20 mouse cellular contexts compared by ENCODE assay signal in the genomic region with DNA sequence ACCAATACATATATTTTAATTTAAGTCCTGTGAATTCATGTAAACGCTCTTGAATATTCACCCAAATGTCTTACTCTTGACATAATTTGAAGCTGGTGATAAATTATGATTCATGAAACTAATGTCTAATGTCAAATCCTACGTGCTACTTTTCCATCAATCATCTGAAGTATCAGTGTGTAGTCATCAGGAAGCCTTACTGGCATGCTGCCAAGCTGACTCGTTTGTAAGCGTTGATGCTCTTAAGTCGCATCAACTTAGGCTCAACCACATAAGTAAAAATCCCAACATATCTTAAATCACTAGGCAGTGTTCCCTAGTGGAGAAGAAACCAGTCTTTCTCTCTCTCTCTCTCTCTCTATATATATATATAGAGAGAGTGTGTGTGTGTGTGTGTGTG. TPM values are rescaled to one million over a fixed set of nuclear protein-coding genes. Genes with fewer than 3 reads are reported as not detected.
DNase-seq lines count a peak whose midpoint lies in the region; ATAC-seq and TF ChIP-seq lines count a peak whose summit lies in the region.
"Had no signal": no experiment of that assay in that cellular context is flagged by ENCODE, and none has a peak within 500 bp of the region (broad histone marks: within the 10 kb centered on the region; RNA-seq: fewer than 3 reads in every experiment).

No protein-coding gene starts in this region.

- no peaks in the 10 kb centered on the region for H3K27me3 ChIP-seq in cerebellum, adult 2 months (ENCODE audit: control insufficient read depth, insufficient read depth, low read length)
- H3K27me3 ChIP-seq: CH12.LX; embryonic facial prominence, embryonic 15.5 days; forebrain, embryonic 12.5 days; hindbrain, embryonic 15.5 days; midbrain, embryonic 12.5 days had no signal

- H3K27ac ChIP-seq in cerebellum, adult 2 months (ENCODE audit: insufficient read depth, low read length): no peak overlapping the region
- H3K27ac ChIP-seq: embryonic facial prominence, embryonic 15.5 days; forebrain, embryonic 12.5 days; hindbrain, embryonic 15.5 days; midbrain, embryonic 12.5 days had no signal

- 31% methylated on average over 5 of the region's 5 CpGs for WGBS in cerebellum, adult 2 months

- peak; percentile 6 to 21 for DNase-seq in cerebellum, postnatal 14 days
- no peak for DNase-seq in cerebellum, adult 2 months
- DNase-seq in left cerebral cortex, postnatal 4 days: peak; percentile 9
- DNase-seq in left cerebral cortex, adult 18-20 months (ENCODE audit: low spot score in 2 of 2): no peak
- DNase-seq in 3T3-L1 (ENCODE audit: low read depth, low spot score) (peak; percentile 84), adipocyte (ENCODE audit: low spot score) (peak; percentile 26)
- no peak for DNase-seq in thymus, postnatal 14 days
- DNase-seq: cerebellum, adult 18-20 months; kidney, adult 11 months; liver; liver, postnatal 0 days; lung, postnatal 36 days; thymus, postnatal 4 days had no signal

- no peak for ATAC-seq in megakaryocyte, adult 5-6 weeks (ENCODE audit: poor library complexity, severe bottlenecking)
- ATAC-seq: liver, postnatal 0 days had no signal

- no peak overlapping the region for H3K4me3 ChIP-seq in cerebellum, adult 2 months (replicated peaks; ENCODE audit: insufficient read depth, low read depth, low read length)
- H3K4me3 ChIP-seq: embryonic facial prominence, embryonic 15.5 days; forebrain, embryonic 12.5 days; hindbrain, embryonic 15.5 days; midbrain, embryonic 12.5 days had no signal

- H3K4me1 ChIP-seq in cerebellum, adult 2 months (ENCODE audit: control insufficient read depth, insufficient read depth, low read length): no peaks in the 10 kb centered on the region
- H3K4me1 ChIP-seq: embryonic facial prominence, embryonic 15.5 days; forebrain, embryonic 12.5 days; hindbrain, embryonic 15.5 days; midbrain, embryonic 12.5 days had no signal

- no peak for TF ChIP-seq POLR2A in cerebellum, adult 2 months (IDR thresholded peaks at IDR 0.05; ENCODE audit: borderline replicate concordance, insufficient read depth, low read length)

- intact Hi-C loops in left cerebral cortex, postnatal 4 days (cut with DNase I): no loop called here

- TF ChIP-seq CTCF in cerebellum, adult 2 months (IDR thresholded peaks at IDR 0.05; ENCODE audit: borderline replicate concordance, insufficient read depth, low read depth, low read length): no peak

RNA-seq across cellular contexts. Expression of a gene that starts 58.2 kb away (rescaled TPM):
- polyA plus RNA-seq in cerebellum, adult 2 months (2012; rRNA removed): 0.22 and 0.44 TPM in 2 replicates
- total RNA-seq in left cerebral cortex, postnatal 4 days (2021): 1 to 10 TPM; 1.2 to 1.6 TPM
- total RNA-seq in left cerebral cortex, adult 18-20 months (2021): 1 to 10 TPM; 3.0 TPM
- total RNA-seq in megakaryocyte, adult 5-6 weeks (2015): 0.25 and 0.62 TPM in 2 replicates
- 0.28 and 0.95 TPM in 2 replicates for total RNA-seq in megakaryocyte, adult 5-6 weeks (2017)
- total RNA-seq: CH12.LX had no signal
- polyA plus RNA-seq: embryonic facial prominence, embryonic 15.5 days; forebrain, embryonic 12.5 days; heart, embryonic 11.5 days; hindbrain, embryonic 15.5 days; liver, postnatal 0 days; midbrain, embryonic 12.5 days had no signal

Comparison
In these comparisons a context has a peak if more than half of its experiments do, and no peak if none do; other contexts are left out.
1. DNase-seq: peak in cerebellum, postnatal 14 days (2 of 2), left cerebral cortex, postnatal 4 days (single experiment), 3T3-L1 (single experiment) and adipocyte (single experiment); none in cerebellum, adult 2 months (0 of 2), left cerebral cortex, adult 18-20 months (0 of 2) and thymus, postnatal 14 days (single experiment).